Mouse (Mus musculus) cerebellum, adult 11 months (tissue): ENCODE results near the gene Dnajc4.

Experiments
- DNase-seq: peaks from one replicate; pipeline ENCODE4 v3.0.0; 2022

The Dnajc4 gene

GRCm38 (mm10) chr19:6974211-6975205 is 17.9 kb downstream of the Dnajc4 start, which contains the start of gene Ppp1r14b:
Ppp1r14b (plus strand) TSS chr19:6974968.
- no peak for DNase-seq

GRCm38 (mm10) chr19:6973581-6974190 is 18.7 kb downstream of the Dnajc4 start:
- no peak for DNase-seq

GRCm38 (mm10) chr19:6972247-6972917 is 20.0 kb downstream of the Dnajc4 start:
- DNase-seq: no peak

DNA sequence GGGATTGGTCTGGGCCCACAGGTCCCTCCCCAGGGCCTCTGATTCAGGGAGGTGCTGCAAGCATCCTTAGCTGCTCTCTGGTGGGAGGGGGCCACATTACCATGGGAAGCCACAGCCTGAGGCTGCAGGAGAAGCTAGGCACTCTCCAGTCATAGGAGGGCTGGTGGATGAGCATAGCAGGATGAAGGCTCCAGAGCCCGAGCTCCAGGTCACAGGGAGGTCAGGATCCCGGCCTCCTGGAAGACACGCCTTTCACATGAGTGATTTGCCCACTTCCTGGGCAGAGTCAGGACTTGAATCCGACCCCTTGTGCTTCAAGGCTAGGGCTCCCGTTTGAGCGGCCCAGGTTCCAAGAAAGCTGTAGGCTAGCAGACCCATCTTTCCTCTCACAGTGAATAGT is 20.7 kb downstream of the Dnajc4 start:
- no peak for DNase-seq

GRCm38 (mm10) chr19:6970460-6971085 is 21.8 kb downstream of the Dnajc4 start:
- no peak for DNase-seq

DNA sequence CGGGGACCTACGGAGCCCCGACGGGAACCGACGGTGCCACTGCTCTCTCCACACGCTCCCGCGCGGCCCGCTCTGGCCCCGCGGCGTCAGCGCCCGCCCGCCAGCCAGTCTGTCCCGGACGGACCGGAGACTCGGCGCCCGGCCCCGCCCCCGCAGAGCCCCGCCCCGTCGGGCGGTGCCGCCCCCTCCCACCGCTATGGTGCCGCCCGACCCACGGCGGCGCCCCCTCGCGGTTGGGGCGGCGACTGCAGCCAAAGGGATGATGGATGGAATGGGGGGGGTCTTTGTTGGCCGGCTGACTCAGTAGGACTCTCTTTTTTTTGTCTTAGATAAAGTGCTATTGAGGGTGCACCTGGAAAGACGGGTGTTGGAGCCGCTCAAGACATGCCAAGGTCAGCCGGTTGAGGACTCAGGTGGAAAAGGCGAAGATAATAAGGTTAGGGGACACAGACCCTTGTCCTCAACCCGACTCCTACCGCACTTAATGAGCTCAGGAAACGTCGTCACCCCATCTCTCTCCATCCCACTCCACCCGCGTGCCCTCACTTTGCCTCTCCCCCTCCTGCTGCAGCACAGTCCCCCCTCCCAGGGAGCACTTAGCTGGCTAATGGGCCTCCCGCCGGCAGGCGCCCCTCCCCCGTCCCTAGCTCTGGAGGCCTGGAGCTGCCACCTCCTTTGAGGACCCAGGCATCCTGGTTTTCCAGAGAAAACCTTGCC is 22.5 kb downstream of the Dnajc4 start:
- no peak for DNase-seq

DNA sequence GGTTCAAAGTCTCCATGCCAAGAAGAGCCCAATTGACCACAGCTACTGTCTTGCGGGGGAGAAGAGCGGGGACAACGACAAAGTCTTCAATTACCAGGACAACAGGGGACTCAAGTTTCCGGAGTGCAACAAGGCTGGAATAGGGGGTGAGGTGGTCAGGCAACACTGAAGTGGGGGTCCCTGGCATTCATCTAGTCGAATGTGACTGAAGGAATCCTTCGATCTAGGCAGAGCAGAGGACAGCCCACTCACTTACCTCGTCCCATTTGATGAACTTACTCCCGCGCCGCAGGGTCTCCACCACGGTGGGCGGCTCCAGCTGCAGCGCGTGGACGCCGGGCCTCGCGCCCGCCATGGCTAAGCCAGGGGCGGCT is 23.1 kb downstream of the Dnajc4 start:
- DNase-seq: no peak

GRCm38 (mm10) chr19:6968491-6969271 is 23.7 kb downstream of the Dnajc4 start:
- DNase-seq: no peak

DNA sequence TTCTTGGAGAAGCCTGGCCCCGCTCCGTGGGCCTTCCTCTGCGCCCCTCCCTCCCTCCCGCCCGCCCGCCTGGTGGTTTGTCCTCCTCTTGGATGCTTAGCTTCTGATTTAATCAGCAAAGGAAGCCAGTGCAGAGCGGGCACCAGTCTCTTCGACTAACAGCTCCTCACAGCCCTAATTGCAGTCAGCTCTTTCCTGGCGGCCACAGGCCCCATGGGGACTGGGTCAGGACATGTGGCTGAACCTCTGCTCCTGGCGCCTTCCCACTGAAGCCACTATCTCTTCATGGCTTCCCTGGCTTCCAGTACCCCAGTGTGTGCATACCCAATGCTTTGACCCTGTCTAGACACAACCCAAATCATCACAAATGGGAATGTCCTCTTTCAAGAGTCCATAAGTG is 35.9 kb downstream of the Dnajc4 start:
- DNase-seq: no peak

DNA sequence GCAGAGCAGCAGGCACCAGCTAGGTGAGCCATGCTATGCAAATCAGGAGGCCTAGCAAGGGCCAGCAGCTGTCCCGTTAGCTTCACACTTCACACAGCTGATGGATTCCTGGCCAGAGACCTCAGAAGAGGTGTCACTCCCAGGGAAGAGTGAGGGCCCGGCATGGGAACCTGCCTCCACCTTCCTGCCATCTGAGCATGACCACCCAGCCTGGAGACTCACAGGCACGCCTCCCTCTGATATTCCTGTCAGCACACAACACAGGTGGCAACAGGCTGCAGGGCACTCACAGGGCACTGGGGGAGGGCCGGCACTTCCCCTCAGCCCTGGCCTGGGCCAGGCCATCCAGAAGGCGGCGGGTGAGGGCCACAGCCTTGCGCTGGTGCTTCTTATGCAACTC is 36.9 kb downstream of the Dnajc4 start:
- DNase-seq: peak; percentile 23

- DNase-seq: peak; percentile 60
Observed at GRCm38 (mm10) chr19:6954046-6954445, 38.3 kb downstream of the Dnajc4 start.

GRCm38 (mm10) chr19:6952712-6953037 is 39.7 kb downstream of the Dnajc4 start:
- DNase-seq: no peak

GRCm38 (mm10) chr19:6951994-6952711 is 40.2 kb downstream of the Dnajc4 start:
- peak; percentile 79 for DNase-seq

- peak; percentile 88 for DNase-seq
Observed at GRCm38 (mm10) chr19:6951381-6951968, 40.9 kb downstream of the Dnajc4 start.

DNA sequence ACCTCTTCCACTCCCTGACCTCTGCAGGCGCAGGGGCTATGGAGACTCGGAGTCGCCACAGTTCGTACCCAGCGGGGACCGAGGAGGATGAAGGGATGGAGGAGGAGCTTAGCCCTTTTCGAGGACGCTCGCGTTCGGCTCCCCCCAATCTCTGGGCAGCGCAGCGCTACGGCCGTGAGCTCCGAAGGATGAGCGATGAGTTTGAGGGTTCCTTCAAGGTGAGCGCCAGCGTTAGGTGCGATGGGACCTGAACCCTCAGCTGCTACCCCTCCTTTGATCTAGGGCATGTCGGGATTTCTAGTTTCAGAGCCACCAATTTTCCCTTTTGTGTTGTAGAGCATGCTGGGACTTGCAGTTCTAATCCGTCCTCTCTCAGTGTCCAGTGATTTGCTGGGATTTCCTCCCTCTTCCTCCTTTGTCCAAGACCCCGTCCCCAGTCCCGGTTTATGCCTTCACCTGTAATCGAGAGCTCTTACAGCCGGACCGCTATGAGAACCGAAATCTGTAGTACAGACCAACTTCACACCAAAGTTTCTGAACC is 41.7 kb downstream of the Dnajc4 start:
- DNase-seq: peak; percentile 56

- no peak for DNase-seq
Observed at GRCm38 (mm10) chr19:6949951-6950350, 42.4 kb downstream of the Dnajc4 start.

DNA sequence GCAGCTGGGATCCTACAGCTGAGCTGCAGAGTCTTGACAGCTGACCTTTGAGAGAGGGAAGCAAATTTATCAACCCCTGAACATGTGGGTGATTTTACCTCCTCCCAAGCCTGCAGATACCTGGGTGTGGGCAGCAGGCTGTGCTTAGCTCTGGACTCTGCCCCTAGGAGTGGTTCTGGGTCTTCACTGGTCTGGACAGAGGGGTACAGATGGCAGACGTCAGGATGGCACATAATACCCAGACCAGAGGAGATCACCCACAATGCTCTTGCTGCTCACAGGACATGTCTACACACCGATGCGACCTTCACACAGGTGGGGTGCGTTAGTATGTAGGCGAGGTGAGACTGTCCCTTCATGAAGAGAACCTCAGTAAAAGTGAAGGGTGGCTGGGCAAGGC is 42.8 kb downstream of the Dnajc4 start:
- no peak for DNase-seq

- peak; percentile 69 for DNase-seq
Observed at GRCm38 (mm10) chr19:6948186-6948585, 44.2 kb downstream of the Dnajc4 start.

GRCm38 (mm10) chr19:6947742-6948141 is 44.6 kb downstream of the Dnajc4 start:
- DNase-seq: no peak

DNA sequence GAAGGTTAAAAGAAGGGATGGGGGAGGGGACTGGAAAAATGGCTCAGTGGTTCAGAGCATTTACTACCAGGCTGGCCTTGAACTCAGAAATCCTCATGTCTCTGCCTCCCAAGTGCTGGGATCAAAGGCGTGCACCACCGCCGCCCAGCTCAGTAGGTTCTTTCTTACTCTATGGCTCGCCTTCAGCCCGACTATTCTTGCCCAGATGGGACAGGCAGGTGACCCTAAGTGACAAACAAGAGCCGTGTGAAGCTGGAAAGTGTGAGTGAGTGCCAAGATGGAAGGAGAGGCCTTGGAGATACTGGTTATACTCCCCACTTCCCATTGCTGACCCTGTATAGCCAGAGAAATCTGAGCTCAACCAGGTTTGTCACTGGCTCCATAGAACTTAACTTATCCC is 48.7 kb downstream of the Dnajc4 start:
- no peak for DNase-seq
